Mouse (Mus musculus) urinary bladder, adult 18-20 months (tissue): Measurements from ENCODE around the gene Csgalnact2.

Experiments
- DNase-seq, 2 experiments: peaks; one replicate each; pipeline ENCODE4 v3.0.0; 2022; ENCODE audit warnings: low spot score in 2 of 2, mixed read lengths in 2 of 2

Gene Csgalnact2

GRCm38 (mm10) chr6:118072176-118072575 is 66.8 kb downstream of the Csgalnact2 start:
- no peak for DNase-seq

DNA sequence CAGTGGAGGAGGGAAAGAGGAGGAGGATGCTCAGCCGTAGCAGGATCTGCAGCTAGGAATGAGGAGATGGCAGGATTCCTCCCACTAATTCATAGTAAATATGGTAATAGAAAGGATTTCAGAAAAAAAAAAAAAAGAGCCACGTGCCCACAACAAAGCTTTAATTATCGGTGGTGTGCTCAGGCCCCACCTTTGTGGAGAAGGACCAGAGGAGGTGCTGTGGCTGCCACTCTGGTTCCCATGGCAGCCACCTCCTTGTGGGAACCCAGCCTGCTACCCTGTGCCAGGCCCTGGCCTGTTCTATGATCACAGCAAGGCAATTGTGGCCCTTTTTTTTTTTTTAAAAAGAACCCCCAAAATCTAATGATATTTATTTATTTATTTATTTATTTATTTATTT is 67.5 kb downstream of the Csgalnact2 start:
- DNase-seq, result no peak

- DNase-seq, result no peak
These were observed 68.0 kb downstream of the Csgalnact2 start for GRCm38 (mm10) chr6:118071013-118071350.

DNA sequence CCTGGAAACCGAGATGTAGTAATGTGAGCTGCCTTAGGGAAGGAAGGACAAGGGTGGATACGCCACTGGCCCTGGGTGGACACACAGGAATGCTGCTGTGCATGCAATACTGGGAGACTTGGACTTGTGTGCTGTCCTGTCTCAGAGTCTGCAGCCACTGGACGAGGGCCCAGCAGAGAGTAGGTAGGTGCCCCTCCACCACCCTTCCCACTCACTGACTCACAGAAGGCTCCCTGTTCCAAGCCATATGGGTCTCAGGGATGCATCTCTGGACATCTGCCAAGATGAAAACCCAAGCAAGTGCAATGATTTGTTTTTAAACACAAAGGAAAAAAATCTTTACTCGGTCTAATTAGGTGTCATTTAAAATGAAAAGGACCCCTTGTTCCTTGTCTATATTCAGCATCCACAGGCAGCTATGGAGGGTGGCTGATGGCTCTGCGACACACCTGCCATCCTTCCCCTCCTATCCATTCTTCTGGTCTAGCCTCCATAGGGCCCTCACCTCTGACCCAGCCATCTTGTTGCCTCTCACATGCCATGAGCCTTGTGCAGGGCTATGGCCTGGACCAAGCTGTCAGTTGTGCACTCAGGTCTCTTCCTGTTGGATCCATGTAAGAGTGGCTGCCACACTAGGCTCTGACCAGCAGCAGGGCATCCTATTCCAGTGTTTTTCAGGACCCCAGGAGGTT is 68.5 kb downstream of the Csgalnact2 start:
- DNase-seq, result no peak

DNA sequence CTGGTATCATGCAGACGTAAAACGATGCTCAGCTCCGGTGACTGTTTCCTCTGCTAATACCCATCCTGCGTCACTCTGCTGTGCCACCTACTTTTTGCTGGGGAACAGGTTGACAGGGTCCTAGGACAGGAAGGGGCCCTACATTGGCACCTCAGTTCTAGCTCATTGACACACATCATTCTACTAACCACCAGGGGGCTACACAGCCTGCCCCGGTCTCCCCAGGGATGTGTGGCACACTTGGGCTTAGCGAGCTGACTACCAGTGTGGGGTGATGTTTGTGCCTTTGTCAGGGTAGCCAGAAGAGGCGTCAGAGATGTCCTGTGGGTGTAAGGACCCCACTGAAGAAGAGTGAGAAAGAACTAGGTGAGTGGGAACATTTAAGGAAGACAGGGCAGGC is 71.2 kb downstream of the Csgalnact2 start:
- DNase-seq, result no peak

- peak; percentile 12 to 42 for DNase-seq
These were observed 72.5 kb downstream of the Csgalnact2 start for GRCm38 (mm10) chr6:118066199-118067081.

DNA sequence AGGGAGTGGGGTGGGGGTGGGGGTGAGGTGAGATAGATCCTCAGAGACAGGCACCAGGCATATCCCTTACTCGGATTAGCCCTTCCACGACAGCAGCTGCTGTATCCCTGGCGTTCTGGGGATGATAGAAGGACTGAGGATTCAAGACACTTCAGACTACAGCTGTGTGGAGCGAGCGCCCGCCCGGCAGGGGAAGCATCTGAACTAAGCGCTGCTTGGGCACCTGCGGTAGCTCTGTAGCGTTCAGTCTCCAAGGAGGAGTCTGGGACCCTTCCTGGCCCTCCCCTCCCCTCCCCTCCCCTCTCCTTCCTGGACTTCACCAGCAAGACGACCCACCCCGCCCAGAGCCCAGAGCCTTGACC is 73.1 kb downstream of the Csgalnact2 start:
- DNase-seq, result no peak

- no peak for DNase-seq
These were observed 73.9 kb downstream of the Csgalnact2 start for GRCm38 (mm10) chr6:118064968-118065530.

DNA sequence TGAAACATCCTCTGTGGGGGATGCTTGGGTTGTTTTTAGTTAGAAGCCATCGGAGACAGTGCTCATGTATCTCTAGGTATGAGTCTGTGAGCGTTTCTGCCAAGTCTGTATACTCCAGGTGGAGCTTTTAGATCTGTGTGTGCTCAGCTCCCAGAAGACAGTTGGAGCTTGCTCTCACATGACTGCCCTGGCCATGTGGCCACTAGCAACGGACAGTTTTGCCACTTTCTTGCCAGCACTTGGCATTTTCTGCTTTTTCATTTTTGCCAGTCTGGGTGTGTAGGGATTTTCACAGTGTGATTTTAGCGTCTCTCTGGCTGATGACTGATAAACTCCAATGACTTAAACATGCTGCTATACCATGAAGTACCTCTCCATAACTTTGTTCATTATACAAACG is 75.7 kb downstream of the Csgalnact2 start:
- DNase-seq, result no peak

GRCm38 (mm10) chr6:118061266-118061665 is 77.7 kb downstream of the Csgalnact2 start:
- DNase-seq, result no peak
